Mouse (Mus musculus) frontal cortex, postnatal 10 days (tissue): Measurements from ENCODE around the gene Ccnjl.

Experiments
- DNase-seq, 2 experiments: peaks; one replicate each; pipeline ENCODE4 v3.0.0; 2022; ENCODE audit warnings: low spot score in 2 of 2, mixed read lengths in 1 of 2

Ccnjl gene

DNA sequence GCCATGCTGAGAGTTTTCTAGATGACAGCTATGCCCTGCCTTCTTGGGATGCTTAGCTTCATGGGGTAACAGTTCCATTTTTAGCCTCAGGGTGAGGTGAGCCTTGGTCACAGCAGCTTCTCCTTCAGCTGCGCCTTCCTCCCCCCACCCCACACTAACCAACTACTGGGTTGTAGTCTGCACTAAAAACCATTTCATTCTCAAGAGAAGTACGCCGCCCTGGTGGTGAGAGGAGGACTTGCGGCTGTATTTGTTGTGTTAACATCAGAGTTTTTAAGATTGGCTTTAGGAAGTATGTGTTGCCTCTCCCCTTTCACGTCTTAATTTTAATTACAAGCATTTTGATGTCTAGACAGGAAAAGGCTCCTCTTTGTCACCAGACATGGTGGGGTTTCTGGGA is 39.7 kb downstream of the Ccnjl start:
- DNase-seq, result no peak

GRCm38 (mm10) chr11:43569188-43569587 is 40.6 kb downstream of the Ccnjl start:
- no peak for DNase-seq

GRCm38 (mm10) chr11:43569595-43569994 is 41.0 kb downstream of the Ccnjl start:
- DNase-seq, result peak; percentile 48 to 53

- no peak for DNase-seq
Observed at GRCm38 (mm10) chr11:43575061-43575375, 46.4 kb downstream of the Ccnjl start.

DNA sequence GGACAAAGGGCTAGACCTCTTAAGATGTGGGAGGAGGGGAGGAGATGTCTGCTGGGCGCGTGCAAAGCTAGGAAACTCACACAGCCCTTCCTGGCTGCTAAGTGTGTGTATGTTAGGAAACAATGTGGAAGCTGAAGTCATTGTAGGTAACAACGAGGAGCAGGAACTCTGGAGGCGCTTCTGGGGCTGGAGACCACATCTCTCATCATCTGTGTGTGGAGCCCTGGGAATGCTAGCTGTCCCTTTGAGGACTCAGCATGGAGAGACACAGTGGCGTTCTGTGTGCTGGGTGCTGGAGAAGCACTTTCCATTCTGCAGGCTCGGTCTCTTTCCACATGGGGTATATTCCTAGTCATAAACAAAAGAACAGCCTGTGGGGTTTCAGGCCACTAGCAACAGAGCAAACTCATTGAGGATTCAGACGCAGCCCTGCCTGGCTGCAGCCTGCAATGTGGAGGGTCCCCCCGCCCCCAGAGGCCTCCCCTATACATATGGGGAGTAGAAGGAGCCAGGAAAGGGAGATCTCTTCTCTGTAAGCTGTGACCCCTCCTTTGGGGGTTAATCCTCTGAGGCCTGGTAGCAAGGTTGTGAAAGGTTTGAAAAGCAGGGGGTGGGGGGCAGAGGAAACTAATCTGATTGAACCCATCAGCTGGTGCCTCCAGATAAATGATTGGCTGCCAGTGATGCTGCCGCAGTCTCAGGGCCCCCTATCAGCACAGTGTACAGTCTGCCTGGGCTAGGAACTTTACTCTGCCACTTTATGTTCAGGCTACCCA is 47.0 kb downstream of the Ccnjl start:
- DNase-seq, result no peak

DNA sequence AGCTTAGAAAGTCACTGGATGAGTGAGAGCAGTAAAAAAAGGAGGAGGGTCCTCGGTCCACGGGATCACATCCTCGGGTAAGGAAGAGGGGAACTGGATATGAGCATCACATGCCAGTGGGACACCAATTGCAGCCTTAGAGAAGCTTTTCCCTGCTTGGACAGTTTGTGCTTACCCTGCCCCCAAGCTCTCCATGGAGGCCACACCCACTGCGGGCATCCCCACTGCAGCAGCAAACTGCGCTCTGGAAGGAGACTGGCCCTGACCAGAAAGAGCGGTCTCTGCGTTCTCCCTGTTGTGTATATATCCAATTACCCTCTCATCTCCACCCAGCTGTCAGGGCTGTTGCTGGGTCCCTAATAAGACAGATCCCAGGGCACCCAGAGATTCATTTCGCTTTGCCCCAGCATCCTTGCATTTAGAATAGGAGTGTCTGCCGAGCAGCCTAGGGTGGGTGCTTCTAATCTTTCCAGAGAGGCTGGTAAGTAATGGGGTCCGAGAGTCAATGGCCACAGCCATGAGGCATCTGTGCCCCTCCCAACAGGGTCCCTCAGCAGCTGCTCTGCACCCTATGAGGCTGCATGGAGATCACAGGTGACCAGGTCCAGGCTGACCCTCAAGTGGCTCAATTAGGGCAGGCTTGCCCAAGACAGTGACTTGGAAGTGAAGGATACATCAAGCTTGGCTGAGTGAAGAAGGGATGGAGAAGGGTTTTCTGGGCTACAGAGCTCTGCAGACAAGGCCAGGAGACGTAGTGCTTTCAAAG is 49.3 kb downstream of the Ccnjl start:
- DNase-seq, result no peak

DNA sequence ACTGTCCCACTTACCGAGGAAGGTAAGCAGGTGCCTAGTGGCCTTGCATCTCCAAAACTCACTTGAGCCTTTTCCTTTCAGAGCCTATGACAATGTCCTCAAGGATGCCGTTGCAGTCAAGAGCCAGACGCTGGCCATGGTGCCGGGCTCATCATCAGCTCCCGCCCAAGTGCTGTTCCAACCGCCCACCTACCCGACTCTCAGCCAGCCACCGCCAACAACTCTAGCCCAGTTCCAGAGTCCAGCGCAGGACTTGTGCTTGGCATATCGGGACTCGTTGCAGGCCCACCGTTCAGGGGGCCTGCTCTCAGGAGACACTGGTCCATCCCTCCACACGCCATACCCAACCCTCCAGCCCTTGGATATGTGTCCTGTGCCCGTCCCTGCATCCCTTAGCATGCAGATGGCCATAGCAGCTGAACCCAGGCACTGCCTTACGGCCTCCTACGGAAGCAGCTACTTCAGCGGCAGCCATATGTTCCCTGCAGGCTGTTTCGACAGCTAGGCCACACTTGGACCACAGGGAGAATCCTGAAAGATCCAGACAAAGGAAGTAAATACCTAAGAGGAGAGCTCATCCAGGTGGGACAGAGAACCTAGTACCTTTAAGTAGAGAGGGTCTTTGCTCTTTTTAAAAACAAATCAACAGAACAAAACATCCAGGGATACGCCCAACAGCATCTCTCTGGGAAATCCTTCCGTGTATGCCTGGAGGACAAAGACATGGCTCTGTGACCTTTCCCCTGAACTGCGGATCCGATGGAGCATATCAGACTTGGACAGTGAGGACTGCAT is 56.8 kb downstream of the Ccnjl start:
- DNase-seq, result no peak

DNA sequence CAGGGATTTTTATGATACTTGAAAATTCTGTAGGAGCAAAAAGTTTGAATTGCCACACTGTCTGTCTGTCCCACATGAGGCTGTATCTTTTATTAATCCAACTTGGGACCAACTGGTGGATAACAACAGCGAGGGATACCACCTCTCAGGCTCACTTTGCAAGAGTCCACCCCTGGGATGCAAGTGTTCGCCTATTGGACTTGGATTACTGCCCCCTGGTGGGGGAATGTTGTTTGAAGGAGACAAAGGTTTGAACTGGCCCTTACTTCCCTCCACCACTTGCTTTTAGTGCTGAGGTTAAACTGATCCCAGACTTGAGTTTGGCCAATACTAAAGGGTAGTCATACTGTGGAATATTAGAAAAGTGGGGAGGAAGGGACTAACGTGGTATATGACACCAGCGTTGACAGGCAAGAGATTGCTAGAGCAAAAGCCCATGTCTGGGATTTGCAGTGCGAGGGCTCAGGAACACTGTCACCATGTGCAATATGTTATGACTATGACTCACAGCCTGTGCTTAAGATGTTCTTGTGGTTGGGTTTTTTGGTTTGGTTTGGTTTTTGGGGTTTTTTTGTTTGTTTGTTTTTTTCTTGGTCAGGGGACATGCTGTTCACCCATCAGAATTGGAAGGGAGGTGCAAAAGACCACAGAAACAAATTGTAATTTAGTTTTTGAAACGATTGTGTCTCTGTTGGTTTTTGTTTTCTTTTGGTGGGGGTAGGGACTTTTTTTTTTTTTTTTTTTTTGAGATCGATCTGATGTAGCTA is 57.9 kb downstream of the Ccnjl start, which contains the start of gene 4933415A04Rik:
TSS of gene 4933415A04Rik (plus strand) at position 717 of the 767 bp plus-strand sequence.
- peak in 1 of 2 experiments; percentile 54 for DNase-seq

- DNase-seq, result no peak
Observed at GRCm38 (mm10) chr11:43589530-43590072, 61.0 kb downstream of the Ccnjl start.

GRCm38 (mm10) chr11:43601440-43601839 is 72.9 kb downstream of the Ccnjl start, which contains the start of gene Fabp6:
Fabp6 (minus strand) TSS chr11:43601540.
- DNase-seq, result no peak

GRCm38 (mm10) chr11:43604207-43604606 is 75.6 kb downstream of the Ccnjl start:
- DNase-seq, result no peak

GRCm38 (mm10) chr11:43604891-43605290 is 76.3 kb downstream of the Ccnjl start:
- no peak for DNase-seq

- no peak for DNase-seq
Observed at GRCm38 (mm10) chr11:43605859-43606258, 77.3 kb downstream of the Ccnjl start.

GRCm38 (mm10) chr11:43608440-43608839 is 79.9 kb downstream of the Ccnjl start:
- no peak for DNase-seq

GRCm38 (mm10) chr11:43610006-43610661 is 81.5 kb downstream of the Ccnjl start:
- no peak for DNase-seq

DNA sequence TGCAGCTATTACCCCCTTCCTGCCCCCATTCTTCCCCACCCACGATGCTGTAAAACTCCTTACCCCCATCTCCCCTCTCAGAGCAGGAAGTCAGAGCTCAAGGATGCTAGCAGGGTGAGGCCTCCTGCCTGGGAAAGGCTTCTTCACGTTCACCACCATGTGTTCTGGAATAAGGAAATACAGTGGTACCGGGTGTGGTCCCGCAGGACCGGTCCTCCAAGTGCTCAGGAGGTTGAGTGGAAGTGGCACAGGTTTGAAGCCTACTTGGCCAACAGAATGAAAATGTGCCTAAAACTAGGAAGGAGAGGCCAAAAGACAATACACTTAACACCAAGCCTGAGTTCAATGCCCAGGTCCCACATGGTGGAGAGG is 82.1 kb downstream of the Ccnjl start:
- DNase-seq, result no peak

- peak; percentile 59 to 74 for DNase-seq
Observed at GRCm38 (mm10) chr11:43612834-43613488, 84.4 kb downstream of the Ccnjl start.

- DNase-seq, result peak in 1 of 2 experiments; percentile 22
Observed at GRCm38 (mm10) chr11:43617924-43618323, 89.3 kb downstream of the Ccnjl start.

DNA sequence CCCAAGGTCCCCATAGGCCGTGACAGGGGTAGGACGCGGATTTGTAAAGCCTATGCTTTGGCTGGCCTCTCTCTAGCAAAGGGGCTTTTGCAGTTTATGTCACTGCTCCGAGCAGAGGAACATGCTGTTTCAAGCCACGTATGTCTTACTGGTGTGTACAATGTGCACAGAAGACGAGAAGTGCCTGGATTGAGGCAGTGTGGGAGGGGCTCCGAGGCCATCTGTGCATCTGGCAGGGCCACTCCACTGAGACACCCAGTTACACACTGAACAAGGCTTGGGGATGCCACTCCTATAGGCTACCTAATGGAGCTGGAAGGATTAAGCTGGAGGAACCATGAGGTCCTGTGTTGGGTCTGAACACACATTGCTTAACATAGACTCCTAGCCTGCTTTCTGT is 89.8 kb downstream of the Ccnjl start:
- DNase-seq, result no peak

DNA sequence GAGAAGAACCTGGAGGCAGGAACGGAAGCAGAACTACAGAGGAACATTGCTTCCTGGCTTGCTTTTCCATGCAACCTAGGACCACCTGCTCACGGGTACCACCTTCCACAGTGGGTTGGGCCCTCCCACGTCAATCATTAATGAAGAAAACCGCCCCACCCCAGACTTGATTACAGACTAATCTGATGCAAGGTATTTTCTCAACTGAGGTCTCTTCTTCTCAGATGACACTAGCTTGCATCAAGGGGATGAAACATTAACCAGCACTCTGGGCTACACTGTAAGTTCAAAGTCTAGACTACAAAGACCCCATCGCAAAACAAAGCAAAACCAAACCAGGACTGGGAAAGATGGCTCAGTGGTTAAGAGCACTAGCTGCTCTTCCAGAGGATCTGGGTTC is 93.2 kb downstream of the Ccnjl start:
- DNase-seq, result no peak
